Mouse (Mus musculus) B cell, adult 67 days (primary cell): ENCODE data around the gene Cyyr1. TPM values are rescaled to one million over a fixed set of nuclear protein-coding genes. Genes with fewer than 3 reads are reported as not detected.

ENCODE experiments used
- total RNA-seq, 2 experiments: library from RNA; stranded (reverse); gene quantifications; 4 replicates each; pipeline ENCODE4 v1.2.4; 2023

Cyyr1 gene
- not detected for total RNA-seq

GRCm38 (mm10) chr16:85553297-85553696 lies at the start of gene Cyyr1:
Gene Cyyr1 (minus strand): TSS chr16:85553397.

Other genes with a start within 250 kb of the Cyyr1 start
- not detected for gene Adamts1, start 249.7 kb upstream of the Cyyr1 start, total RNA-seq